Mouse (Mus musculus) cerebellum, adult 2 months (tissue): ENCODE measurements around the gene Efhc1.

Source experiments
- CTCF ChIP-seq: fragments of 200-500 bp; IDR thresholded peaks from 2 replicates; pipeline ENCODE4 v1.5.1; 2011; ENCODE audit warnings: low read depth, mild to moderate bottlenecking, control low read depth, low read length, moderate library complexity, borderline replicate concordance; ENCODE audit not compliant: insufficient read depth
- POLR2A ChIP-seq: fragments of 200-500 bp; IDR thresholded peaks from 2 replicates; pipeline ENCODE4 v1.6.1; 2011; ENCODE audit warnings: low read length, control low read depth, borderline replicate concordance; ENCODE audit not compliant: insufficient read depth

DNA sequence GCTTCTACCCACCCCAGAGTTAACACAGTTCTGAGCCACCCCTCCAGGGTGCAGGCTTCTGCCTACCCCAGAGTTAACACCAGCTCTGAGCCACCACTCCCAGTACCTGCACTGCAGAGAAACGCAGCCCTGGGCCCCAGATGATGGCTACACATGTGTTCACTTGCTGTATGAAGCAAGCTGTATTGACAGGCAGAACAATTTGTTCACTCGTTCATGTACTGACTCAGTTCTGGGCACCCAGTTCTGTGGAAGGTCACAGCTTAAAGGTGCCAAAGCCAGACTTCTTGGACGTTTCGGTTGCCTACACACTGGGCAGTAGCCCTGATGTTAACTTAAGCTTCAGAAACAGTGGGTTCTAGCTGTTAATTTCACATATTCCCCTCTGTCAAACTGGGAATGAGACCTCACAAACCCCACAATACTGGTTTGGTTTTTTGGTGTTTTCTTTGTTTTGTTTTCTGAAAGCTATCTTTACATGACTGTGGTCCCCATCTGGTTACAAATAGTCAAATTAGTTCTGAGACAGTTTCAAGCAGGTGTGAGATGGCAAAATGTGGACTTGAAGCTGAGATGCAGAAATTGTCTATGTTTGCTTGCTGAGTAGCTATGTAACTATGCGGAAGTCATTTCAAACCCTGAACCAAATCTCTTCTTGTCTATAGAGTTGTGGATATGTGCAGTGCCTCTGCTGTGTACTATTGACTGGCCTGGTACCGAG lies 86.6 kb downstream of the Efhc1 start:
- TF ChIP-seq CTCF = no peak
- TF ChIP-seq POLR2A = no peak
